Mouse (Mus musculus) layer of hippocampus, adult 2 months (tissue): ENCODE results near the gene Ptprk. TPM values are rescaled to one million over a fixed set of nuclear protein-coding genes. Genes with fewer than 3 reads are reported as not detected.

Experiments used
- DNase-seq, 2 experiments: peaks; one replicate each; pipeline ENCODE4 v3.0.0; 2022; ENCODE audit warnings: low spot score in 2 of 2
- H3K27ac ChIP-seq: fragments of 200-600 bp; 2 replicates; pipeline ENCODE4 v1.8.1; 2022
- H3K4me3 ChIP-seq: fragments of 200-600 bp; 2 replicates; pipeline ENCODE4 v1.8.1; 2022; ENCODE audit warnings: mild to moderate bottlenecking
- CTCF ChIP-seq: fragments of 200-600 bp; conservative IDR thresholded peaks from 2 replicates; pipeline ENCODE4 v1.8.1; 2022; ENCODE audit warnings: antibody characterized with exemption, mild to moderate bottlenecking, moderate library complexity
- total RNA-seq, 2 experiments: library from RNA; stranded (reverse); gene quantifications; 2 replicates each; pipeline ENCODE4 v1.2.3; 2021

Ptprk gene
- total RNA-seq, 2 experiments from 2014 or later: 52.2 to 59.9 TPM

GRCm38 (mm10) chr10:28458027-28458426, 383.4 kb downstream of the Ptprk start:
- H3K4me3 ChIP-seq: no peak overlapping the region
- DNase-seq: no peak
- no peak overlapping the region for H3K27ac ChIP-seq
- TF ChIP-seq CTCF: no peak

DNA sequence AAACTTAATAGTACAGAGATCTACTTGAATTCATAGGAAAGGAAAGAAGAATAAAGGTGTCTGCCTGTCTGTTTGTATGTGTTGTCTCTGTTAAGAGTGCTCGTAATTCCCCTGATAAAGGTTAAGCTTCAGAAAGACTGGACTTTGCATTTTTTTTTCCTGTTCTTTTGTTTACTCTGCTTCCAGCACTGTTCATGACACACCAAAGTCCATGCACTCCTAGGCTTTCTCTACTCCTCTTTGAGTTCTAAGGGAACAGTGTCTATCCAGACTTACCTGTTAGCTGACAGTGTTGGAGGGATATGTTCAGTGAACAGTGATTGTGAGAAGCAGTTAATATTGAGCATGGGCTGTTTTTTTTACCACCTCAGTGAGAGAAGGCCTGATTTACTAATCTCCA, 385.3 kb downstream of the Ptprk start:
- Histone ChIP-seq H3K4me3 (no peak overlapping the region), H3K27ac (no peak overlapping the region)
- no peak for DNase-seq
- no peak for TF ChIP-seq CTCF

GRCm38 (mm10) chr10:28463706-28464105, 389.1 kb downstream of the Ptprk start:
- TF ChIP-seq CTCF: no peak
- no peak for DNase-seq

GRCm38 (mm10) chr10:28464766-28465548, 390.3 kb downstream of the Ptprk start:
- no peak for DNase-seq
- Histone ChIP-seq H3K4me3 (no peak overlapping the region), H3K27ac (no peak overlapping the region)
- no peak for TF ChIP-seq CTCF

More at GRCm38 (mm10) chr10:28463706-28464105, 389.1 kb downstream of the Ptprk start:
- no peak overlapping the region for H3K4me3 ChIP-seq
- H3K27ac ChIP-seq: no peak overlapping the region

DNA sequence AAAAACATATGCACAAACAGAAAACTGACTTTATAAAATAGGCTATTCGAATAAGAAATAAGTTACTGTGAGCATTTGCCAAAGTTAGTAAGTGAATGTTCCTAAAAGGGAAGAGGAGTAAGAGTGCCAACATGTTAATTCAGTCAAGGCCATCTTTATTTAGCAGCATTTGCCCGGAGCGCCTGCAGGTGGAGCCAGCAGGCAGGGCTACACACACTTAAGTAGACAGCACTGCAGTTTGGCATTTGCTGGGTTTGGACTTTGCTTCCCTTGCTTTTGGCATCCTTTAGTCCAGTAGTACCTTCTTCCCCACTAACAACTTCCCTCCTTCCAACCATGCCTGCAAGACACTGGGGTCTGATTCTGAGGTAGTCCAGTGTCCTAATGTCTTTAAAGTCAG, 411.0 kb downstream of the Ptprk start:
- no peak overlapping the region for H3K27ac ChIP-seq

DNA sequence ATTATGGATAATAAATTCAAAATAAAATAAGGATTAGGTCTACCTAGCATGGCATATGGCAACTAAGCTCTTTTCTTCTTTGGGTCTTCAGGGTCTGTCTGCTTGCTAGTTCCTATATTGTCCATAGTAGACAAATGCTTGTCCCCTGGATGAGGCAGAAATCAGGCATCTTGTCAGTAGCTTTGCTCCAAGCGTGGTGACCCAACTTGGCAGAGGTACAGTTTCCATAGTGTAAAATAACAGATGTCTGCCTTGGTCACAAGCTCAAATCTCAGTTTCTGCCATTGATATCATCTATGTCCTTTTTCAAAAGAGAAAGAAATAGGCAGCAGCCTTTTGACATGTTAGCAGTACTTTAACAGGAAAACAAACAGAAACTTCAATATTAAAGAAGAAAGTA, 416.4 kb downstream of the Ptprk start:
- H3K27ac ChIP-seq: no peak overlapping the region; the same call in 1 of the 2 replicates
- DNase-seq: peak in 1 of 2 experiments; percentile 17
- no peak overlapping the region for H3K4me3 ChIP-seq
- TF ChIP-seq CTCF: no peak

More for the DNA sequence above, 411.0 kb downstream of the Ptprk start:
- peak; percentile 38 to 47 for DNase-seq
- no peak overlapping the region for H3K4me3 ChIP-seq
- TF ChIP-seq CTCF: peak; percentile 90

DNA sequence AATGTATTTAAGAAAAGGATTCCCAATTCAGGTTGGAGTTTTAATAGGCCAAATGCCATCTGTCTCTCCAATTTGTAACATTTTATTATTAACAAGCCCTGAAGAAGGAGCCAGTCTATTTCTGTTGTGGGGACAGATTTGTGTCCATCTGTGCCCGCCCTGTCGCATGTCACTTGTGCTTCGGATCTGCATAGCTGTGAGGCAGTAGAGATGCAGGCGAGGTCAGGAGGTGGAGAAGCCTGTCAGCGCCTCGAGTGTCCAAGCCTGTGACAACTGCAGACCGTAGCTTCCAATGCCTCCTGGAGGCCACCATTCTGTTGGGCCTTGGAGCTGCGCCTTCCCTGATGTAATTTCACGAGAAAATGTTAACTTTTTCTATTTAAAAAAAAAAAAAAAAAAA, 417.6 kb downstream of the Ptprk start:
- DNase-seq: peak; percentile 8 to 28
- TF ChIP-seq CTCF: no peak
- Histone ChIP-seq H3K27ac (peak overlapping the region; percentile 80), H3K4me3 (no peak overlapping the region)

- TF ChIP-seq CTCF: no peak
- DNase-seq: peak in 1 of 2 experiments; percentile 17
- peak overlapping the region; percentile 80 for H3K27ac ChIP-seq
- peak overlapping the region; percentile 34 for H3K4me3 ChIP-seq
These were observed 418.2 kb downstream of the Ptprk start for GRCm38 (mm10) chr10:28492870-28493269.

DNA sequence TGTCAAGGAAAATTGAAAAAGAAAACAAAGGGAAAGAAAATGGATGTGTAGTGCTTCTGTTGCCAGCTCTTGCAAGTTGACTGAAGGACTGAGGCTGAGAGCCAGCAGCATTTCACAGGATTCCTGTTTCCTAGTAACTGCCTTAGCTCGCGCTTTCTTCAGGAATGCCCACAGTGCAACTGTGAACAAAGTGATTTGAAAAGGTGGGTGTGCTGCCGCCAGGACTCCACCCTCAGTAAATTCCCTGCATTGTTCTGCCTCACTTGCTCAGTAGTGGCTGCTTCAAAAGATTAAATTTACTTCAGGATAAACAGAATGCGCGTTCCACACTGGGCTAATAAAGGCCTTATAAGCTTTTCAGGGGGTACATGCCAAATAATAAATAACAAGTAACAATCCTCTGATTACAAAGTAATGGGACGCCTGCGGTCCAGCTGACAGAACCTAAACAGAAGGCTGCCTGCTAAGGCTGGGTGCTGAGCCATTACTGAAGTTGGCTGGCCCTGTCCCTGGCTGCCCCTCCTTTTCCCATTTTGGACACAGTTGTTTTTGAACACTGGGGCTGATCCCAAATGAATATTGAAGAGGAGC, 418.7 kb downstream of the Ptprk start:
- H3K4me3 ChIP-seq: peak overlapping the region; percentile 34
- no peak; the same call in 1 of the 2 replicates for TF ChIP-seq CTCF
- DNase-seq: peak; percentile 34 to 65
- peak overlapping the region; percentile 80 for H3K27ac ChIP-seq

DNA sequence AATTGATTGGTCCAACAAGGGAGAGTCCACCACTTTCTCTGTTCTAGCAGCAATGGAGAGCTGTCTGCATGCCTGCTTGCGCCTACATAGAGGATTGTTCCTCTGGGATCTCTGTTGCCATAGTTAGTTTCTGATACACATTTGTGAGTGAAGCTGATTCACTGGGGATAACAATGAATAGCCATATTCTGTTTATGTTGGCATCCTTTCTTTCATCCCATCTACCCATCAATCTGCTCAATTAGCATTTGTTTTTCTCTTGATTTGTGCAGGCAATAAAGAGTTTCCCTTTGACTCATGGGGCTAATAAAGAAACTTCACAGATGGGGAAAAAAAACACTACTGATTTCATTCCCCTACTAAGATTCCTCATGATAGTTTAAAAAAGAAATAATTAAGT, 423.2 kb downstream of the Ptprk start:
- Histone ChIP-seq H3K27ac (peak overlapping the region; percentile 15; the same call in 1 of the 2 replicates), H3K4me3 (no peak overlapping the region)
- TF ChIP-seq CTCF: no peak
- DNase-seq: peak; percentile 21 to 61

DNA sequence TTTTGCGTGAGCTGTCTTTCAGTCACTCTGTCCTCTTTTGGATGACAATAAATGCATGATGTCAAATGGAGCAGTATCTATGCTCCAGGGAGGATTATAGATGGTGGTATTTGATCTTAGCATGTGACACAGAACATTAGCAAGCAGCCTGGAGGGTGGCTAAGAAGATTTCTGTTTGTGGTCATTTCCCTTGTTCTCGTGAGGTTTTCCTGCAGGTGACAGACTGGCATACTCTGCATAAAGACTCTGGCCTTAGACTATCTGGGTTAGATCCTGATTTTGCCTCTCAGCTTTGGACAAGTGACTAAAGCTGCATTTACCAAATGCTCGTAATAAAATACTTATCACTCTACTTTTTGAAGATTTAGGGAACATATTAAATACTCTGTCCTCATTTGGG, 423.9 kb downstream of the Ptprk start:
- H3K27ac ChIP-seq: peak overlapping the region; percentile 15; the same call in 1 of the 2 replicates
- H3K4me3 ChIP-seq: no peak overlapping the region
- DNase-seq: no peak
- no peak for TF ChIP-seq CTCF

DNA sequence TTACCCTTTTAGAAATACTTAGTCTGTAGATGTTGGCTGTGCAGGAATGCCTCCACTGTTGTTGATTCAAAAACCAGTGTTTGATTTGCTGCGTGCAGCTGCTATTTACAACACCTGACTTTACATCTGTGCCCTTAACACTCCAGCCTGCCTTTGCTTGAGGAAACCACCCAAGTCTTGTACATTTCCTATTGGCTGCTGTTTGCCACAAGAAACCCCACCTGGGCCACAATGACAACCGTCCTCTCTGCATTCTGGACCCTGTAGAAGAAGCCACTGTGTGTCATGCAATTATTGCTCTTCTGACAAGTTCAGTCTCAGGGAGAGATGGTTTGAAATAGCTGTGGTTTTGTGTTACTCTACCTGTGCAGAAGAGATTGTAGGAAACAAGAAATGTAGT, 439.0 kb downstream of the Ptprk start:
- no peak overlapping the region for H3K4me3 ChIP-seq
- no peak overlapping the region for H3K27ac ChIP-seq
- TF ChIP-seq CTCF: no peak
- no peak for DNase-seq

DNA sequence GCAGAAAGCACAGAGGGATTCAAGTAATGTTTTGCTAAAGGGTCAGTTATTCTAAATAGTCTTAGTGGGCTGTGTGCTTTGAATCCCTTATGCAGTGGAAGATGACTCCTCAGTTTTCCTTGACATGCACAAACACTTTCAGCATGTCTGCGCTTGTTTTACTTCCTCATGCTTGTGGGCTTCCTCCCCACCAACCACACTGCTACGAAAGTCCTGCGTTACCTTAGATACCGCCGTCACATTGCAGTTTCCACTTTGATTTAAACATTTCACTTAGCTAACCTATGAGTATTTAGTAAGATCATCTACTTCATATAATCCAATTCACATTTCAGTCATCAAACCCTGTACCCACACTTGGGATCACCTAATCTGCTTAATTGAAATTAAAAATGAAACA, 441.5 kb downstream of the Ptprk start:
- no peak for TF ChIP-seq CTCF
- no peak overlapping the region for H3K27ac ChIP-seq
- DNase-seq: no peak
- H3K4me3 ChIP-seq: no peak overlapping the region

GRCm38 (mm10) chr10:28518297-28518696, 443.7 kb downstream of the Ptprk start:
- H3K27ac ChIP-seq: no peak overlapping the region
- H3K4me3 ChIP-seq: no peak overlapping the region
- no peak for TF ChIP-seq CTCF
- DNase-seq: no peak
